Mouse (Mus musculus): ENCODE measurements around the gene Cacna2d3. TPM values are rescaled to one million over a fixed set of nuclear protein-coding genes. Genes with fewer than 3 reads are reported as not detected.

The Cacna2d3 gene
- total and polyA plus RNA-seq, 3 experiments = not detected

DNA sequence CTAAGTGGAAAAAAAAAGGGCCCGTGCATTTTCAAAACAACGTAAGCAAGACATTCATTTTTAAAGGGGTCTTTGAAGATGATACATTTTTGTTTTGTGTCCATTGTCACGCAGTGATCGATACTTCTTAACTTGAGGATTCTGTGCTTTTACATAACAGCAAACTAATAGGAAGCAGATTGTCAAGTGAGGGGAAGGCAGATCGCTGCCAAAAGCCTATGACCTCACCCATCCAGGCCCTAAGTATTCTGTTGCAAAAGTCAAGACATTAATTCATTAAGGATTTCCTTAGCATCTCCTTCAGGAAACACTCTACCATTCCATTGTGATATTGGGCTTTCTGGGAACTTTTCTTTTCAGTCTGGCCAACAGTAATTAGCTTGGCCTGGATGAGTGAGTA lies 564.6 kb downstream of the Cacna2d3 start:
- Histone ChIP-seq H3K4me1 (ENCODE audit: control insufficient read depth in 1 of 2, insufficient read depth in 2 of 2) (no peaks in the 10 kb centered on the region), H3K36me3 (replicated peaks in 1 of 2; ENCODE audit: control insufficient read depth in 1 of 2, insufficient read depth in 1 of 2, low read length in 1 of 2) (no peaks in the 10 kb centered on the region), H3K79me2 (replicated peaks; ENCODE audit: control insufficient read depth, extremely low read depth, insufficient read depth, poor library complexity, severe bottlenecking) (no peaks in the 10 kb centered on the region), H3K4me2 (ENCODE audit: insufficient read depth, low read depth, poor library complexity, severe bottlenecking) (no peak overlapping the region), H3K4me3 (replicated peaks in 1 of 3; ENCODE audit: low read depth in 2 of 3, low read length in 2 of 3, poor library complexity in 1 of 3) (no peak overlapping the region), H3K9me3 (replicated peaks; ENCODE audit: low read length) (peaks cover 32% of the 10 kb centered on the region), H3K27me3 (replicated peaks) (no peaks in the 10 kb centered on the region), H3K9ac (ENCODE audit: insufficient read depth, low read depth) (no peak overlapping the region), H3K27ac (ENCODE audit: insufficient read depth, low read depth) (no peak overlapping the region)
- TF ChIP-seq TCF12 (IDR thresholded peaks at IDR 0.05; ENCODE audit: low read depth, low read length) = no peak
- TF ChIP-seq GABPA (IDR thresholded peaks at IDR 0.05; ENCODE audit: insufficient replicate concordance, low read depth, low read length) = no peak
- no peak for TF ChIP-seq MEF2A (IDR thresholded peaks at IDR 0.05; ENCODE audit: borderline replicate concordance, low read depth, low read length)
- TF ChIP-seq JUN (IDR thresholded peaks at IDR 0.05; ENCODE audit: insufficient read depth, low read depth, low read length) = no peak
- no peak for TF ChIP-seq HCFC1 (IDR thresholded peaks at IDR 0.05; ENCODE audit: low read depth, low read length)
- no peak for TF ChIP-seq MYC (IDR thresholded peaks at IDR 0.05; ENCODE audit: low read depth, low read length)
- no peak for TF ChIP-seq CHD1 (IDR thresholded peaks at IDR 0.05; ENCODE audit: low read depth, low read length)
- TF ChIP-seq MXI1 (IDR thresholded peaks at IDR 0.05; ENCODE audit: low read depth, low read length) = no peak
- TF ChIP-seq POLR2AphosphoS2 (IDR thresholded peaks at IDR 0.05; ENCODE audit: low read depth, low read length) = no peak
- TF ChIP-seq PAX5 (IDR thresholded peaks at IDR 0.05; ENCODE audit: low read length) = no peak
- no peak for TF ChIP-seq SIN3A (IDR thresholded peaks at IDR 0.05; ENCODE audit: low read length)
- TF ChIP-seq KAT2A (IDR thresholded peaks at IDR 0.05; ENCODE audit: insufficient replicate concordance, low read length) = no peak
- TF ChIP-seq NELFE (IDR thresholded peaks at IDR 0.05; ENCODE audit: low read depth, low read length) = no peak
- TF ChIP-seq JUND (conservative IDR thresholded peaks at IDR 0.05; ENCODE audit: low read depth, low read length) = no peak
- TF ChIP-seq EP300 (IDR thresholded peaks at IDR 0.05; ENCODE audit: low read length) = no peak
- TF ChIP-seq ZKSCAN1 (IDR thresholded peaks at IDR 0.05; ENCODE audit: borderline replicate concordance, low read depth, low read length) = no peak
- dilution Hi-C loops (cut with MboI; ENCODE audit: extremely low pct_ligation_motif_present, extremely low pct_unique_long_range_greater_than_20kb, low sequenced_read_pairs) (no loop called here), in situ Hi-C loops (cut with MboI; ENCODE audit: low pct_ligation_motif_present, low pct_unique_long_range_greater_than_20kb, low sequenced_read_pairs) (no loop called here)
- no peak for DNase-seq (ENCODE audit: extremely low read depth)

GRCm38 (mm10) chr14:29144184-29144583 lies 577.5 kb downstream of the Cacna2d3 start:
- H3K4me3 ChIP-seq (replicated peaks in 1 of 3; ENCODE audit: low read depth in 2 of 3, low read length in 2 of 3, poor library complexity in 1 of 3) = no peak overlapping the region

More at GRCm38 (mm10) chr14:29144184-29144583, 577.5 kb downstream of the Cacna2d3 start:
- H3K27ac ChIP-seq (ENCODE audit: insufficient read depth, low read depth) = no peak overlapping the region
- H3K27me3 ChIP-seq (replicated peaks) = no peaks in the 10 kb centered on the region
- in situ Hi-C loops (cut with MboI; ENCODE audit: low pct_ligation_motif_present, low pct_unique_long_range_greater_than_20kb, low sequenced_read_pairs) (no loop called here), dilution Hi-C loops (cut with MboI; ENCODE audit: extremely low pct_ligation_motif_present, extremely low pct_unique_long_range_greater_than_20kb, low sequenced_read_pairs) (no loop called here)
- H3K9ac ChIP-seq (ENCODE audit: insufficient read depth, low read depth) = no peak overlapping the region
- no peak overlapping the region for H3K4me2 ChIP-seq (ENCODE audit: insufficient read depth, low read depth, poor library complexity, severe bottlenecking)
- no peaks in the 10 kb centered on the region for H3K4me1 ChIP-seq (ENCODE audit: control insufficient read depth in 1 of 2, insufficient read depth in 2 of 2)
- H3K79me2 ChIP-seq (replicated peaks; ENCODE audit: control insufficient read depth, extremely low read depth, insufficient read depth, poor library complexity, severe bottlenecking) = no peaks in the 10 kb centered on the region
- peaks cover 41% of the 10 kb centered on the region for H3K9me3 ChIP-seq (replicated peaks; ENCODE audit: low read length)
- TF ChIP-seq ELF1 (IDR thresholded peaks at IDR 0.05; ENCODE audit: low read depth, low read length) (no peak), TBP (conservative IDR thresholded peaks at IDR 0.05; ENCODE audit: low read depth, low read length) (no peak), MAX (IDR thresholded peaks at IDR 0.05; ENCODE audit: low read length) (no peak), MAZ (IDR thresholded peaks at IDR 0.05; ENCODE audit: low read depth, low read length) (no peak), MAFK (IDR thresholded peaks at IDR 0.05; ENCODE audit: insufficient replicate concordance, low read length) (no peak), MEF2A (IDR thresholded peaks at IDR 0.05; ENCODE audit: borderline replicate concordance, low read depth, low read length) (no peak), TCF12 (IDR thresholded peaks at IDR 0.05; ENCODE audit: low read depth, low read length) (no peak), IRF4 (IDR thresholded peaks at IDR 0.05; ENCODE audit: low read depth, low read length) (no peak)
- DNase-seq (ENCODE audit: extremely low read depth) = no peak
- H3K36me3 ChIP-seq (replicated peaks in 1 of 2; ENCODE audit: control insufficient read depth in 1 of 2, insufficient read depth in 1 of 2, low read length in 1 of 2) = no peaks in the 10 kb centered on the region

Measured in CH12.LX (cell line).